Mouse (Mus musculus): Measurements from ENCODE around the gene Ift122. TPM values are rescaled to one million over a fixed set of nuclear protein-coding genes. Genes with fewer than 3 reads are reported as not detected.

Gene Ift122
- polyA plus RNA-seq, 1 experiment from 2014 or later, result 25.0 TPM

- Histone ChIP-seq H3K4me2 (replicated peaks) (no peak overlapping the region), H3K9ac (no peak overlapping the region), H3K27me3 (no peaks in the 10 kb centered on the region), H3K36me3 (peaks cover 11% of the 10 kb centered on the region; the same call in 1 of the 2 replicates), H3K9me3 (replicated peaks) (no peaks in the 10 kb centered on the region), H3K4me1 (peaks cover 68% of the 10 kb centered on the region), H3K4me3 (replicated peaks) (no peak overlapping the region), H3K27ac (replicated peaks) (no peak overlapping the region)
- ATAC-seq (ENCODE audit: insufficient number of reproducible peaks, low FRiP score, low TSS enrichment, low read depth), result no peak
- WGBS, result 82% methylated on average over 15 of the region's 15 CpGs
Observed at GRCm38 (mm10) chr6:115973139-115973875, 120.0 kb downstream of the Ift122 start.

- H3K9me3 ChIP-seq (replicated peaks), result no peaks in the 10 kb centered on the region
- H3K27ac ChIP-seq (replicated peaks), result no peak overlapping the region
- WGBS, result 58% methylated on average over 16 of the region's 16 CpGs
- no peak overlapping the region for H3K4me3 ChIP-seq (replicated peaks)
- peaks cover 11% of the 10 kb centered on the region; the same call in 1 of the 2 replicates for H3K36me3 ChIP-seq
- no peak overlapping the region for H3K9ac ChIP-seq
- H3K27me3 ChIP-seq, result no peaks in the 10 kb centered on the region
- peaks cover 60% of the 10 kb centered on the region for H3K4me1 ChIP-seq
- no peak overlapping the region for H3K4me2 ChIP-seq (replicated peaks)
- ATAC-seq (ENCODE audit: insufficient number of reproducible peaks, low FRiP score, low TSS enrichment, low read depth), result no peak
Observed at GRCm38 (mm10) chr6:115973881-115974662, 120.8 kb downstream of the Ift122 start.

DNA sequence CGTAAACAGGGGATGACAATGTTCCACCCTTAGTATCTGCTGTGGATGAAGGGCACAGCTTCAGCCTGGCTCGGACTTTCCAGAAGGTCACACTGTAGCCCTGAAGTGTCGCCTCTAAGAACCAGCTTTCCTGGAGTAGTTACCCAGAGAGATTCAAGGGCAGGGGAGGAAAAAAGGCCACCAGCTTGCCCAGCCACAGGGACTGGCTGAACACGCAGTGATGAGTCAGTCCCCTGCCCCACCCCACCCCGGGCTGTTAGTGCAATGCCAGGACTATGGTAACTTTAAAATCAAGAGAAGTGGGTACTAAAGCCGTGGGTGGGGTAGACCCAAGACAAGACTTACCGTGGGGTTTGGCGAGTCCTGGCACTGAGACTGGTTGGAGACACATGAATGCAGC, 122.3 kb downstream of the Ift122 start:
- no peak overlapping the region for H3K4me3 ChIP-seq (replicated peaks)
- 81% methylated on average over 8 of the region's 8 CpGs for WGBS
- H3K36me3 ChIP-seq, result peaks cover 15% of the 10 kb centered on the region; the same call in 1 of the 2 replicates
- no peak overlapping the region for H3K27ac ChIP-seq (replicated peaks)
- H3K9ac ChIP-seq, result no peak overlapping the region
- ATAC-seq (ENCODE audit: insufficient number of reproducible peaks, low FRiP score, low TSS enrichment, low read depth), result no peak
- no peak overlapping the region for H3K4me2 ChIP-seq (replicated peaks)
- H3K27me3 ChIP-seq, result no peaks in the 10 kb centered on the region
- H3K9me3 ChIP-seq (replicated peaks), result no peaks in the 10 kb centered on the region
- H3K4me1 ChIP-seq, result peaks cover 54% of the 10 kb centered on the region

Other genes starting within 250 kb of the Ift122 start
- 89.0 and 93.6 TPM in 2 replicates for gene Raf1, start 176.8 kb upstream of the Ift122 start, polyA plus RNA-seq (2015; fragmentation: Nextera tagmentation; extraction: Ambion mirVana)
- 23.9 and 28.9 TPM in 2 replicates for gene Tmem40, start 91.1 kb upstream of the Ift122 start, polyA plus RNA-seq (2015; fragmentation: Nextera tagmentation; extraction: Ambion mirVana)
- gene Cand2, start 78.9 kb upstream of the Ift122 start, polyA plus RNA-seq (2015; fragmentation: Nextera tagmentation; extraction: Ambion mirVana), result 33.6 and 33.7 TPM in 2 replicates
- gene Rpl32, start 44.7 kb upstream of the Ift122 start, polyA plus RNA-seq (2015; fragmentation: Nextera tagmentation; extraction: Ambion mirVana), result 2,086 and 2,192 TPM in 2 replicates
- gene Efcab12, start 15.1 kb upstream of the Ift122 start, polyA plus RNA-seq (2015; fragmentation: Nextera tagmentation; extraction: Ambion mirVana), result 1.1 and 1.9 TPM in 2 replicates
- 18.4 and 18.5 TPM in 2 replicates for gene Mbd4, start 99 bp upstream of the Ift122 start, polyA plus RNA-seq (2015; fragmentation: Nextera tagmentation; extraction: Ambion mirVana)
- gene Rho, start 78.3 kb downstream of the Ift122 start, polyA plus RNA-seq (2015; fragmentation: Nextera tagmentation; extraction: Ambion mirVana), result 0.12 and 0.53 TPM in 2 replicates
- not detected in 2 replicates for gene H1foo, start 91.5 kb downstream of the Ift122 start, polyA plus RNA-seq (2015; fragmentation: Nextera tagmentation; extraction: Ambion mirVana)
- 29.4 and 33.5 TPM in 2 replicates for gene Plxnd1, start 141.5 kb downstream of the Ift122 start, polyA plus RNA-seq (2015; fragmentation: Nextera tagmentation; extraction: Ambion mirVana)

Data from embryonic facial prominence, embryonic 15.5 days (tissue).